Mouse (Mus musculus) left cerebral cortex, postnatal 25 days (tissue): Measurements from ENCODE around the gene Itgb5. TPM values are rescaled to one million over a fixed set of nuclear protein-coding genes. Genes with fewer than 3 reads are reported as not detected.

Source experiments
- DNase-seq, 2 experiments: peaks; one replicate each; pipeline ENCODE4 v3.0.0; 2022; ENCODE audit warnings: low spot score in 2 of 2, mixed read lengths in 1 of 2
- intact Hi-C: fragments of 180-260 bp; cut with DNase I; formaldehyde crosslinking; loops from one replicate; pipeline ENCODE4 v1.15.1; 2025
- total RNA-seq, 2 experiments: library from RNA; stranded (reverse); gene quantifications; 2 replicates each; pipeline ENCODE4 v1.2.3; 2021

Gene Itgb5
- total RNA-seq, 2 experiments from 2014 or later: 37.3 to 39.3 TPM

DNA sequence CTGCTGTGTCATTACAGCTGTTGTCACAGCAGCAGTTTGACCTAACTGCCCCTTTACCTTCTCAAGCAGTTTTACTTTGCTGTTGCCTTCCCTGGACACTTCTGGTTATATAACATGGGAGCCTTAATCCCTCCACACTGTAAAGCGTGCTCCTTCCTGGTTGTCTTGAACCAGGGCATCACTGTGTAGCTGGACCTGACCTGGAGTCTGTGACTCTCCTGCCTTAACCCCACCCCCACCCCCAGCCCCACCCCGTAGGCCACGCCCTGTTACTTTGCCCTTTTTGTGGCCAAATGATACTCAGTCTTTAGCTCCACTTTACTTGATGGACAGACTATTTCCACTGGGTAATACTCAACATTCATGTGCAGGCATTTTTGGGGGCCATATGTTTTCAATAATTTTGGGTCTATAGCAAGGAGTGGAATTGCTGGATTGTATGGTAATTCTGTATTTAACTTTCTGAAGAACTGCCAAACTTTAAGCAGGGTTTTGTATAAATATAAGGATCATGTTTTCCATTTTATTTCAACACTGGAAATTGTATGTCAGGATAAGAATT lies 40.8 kb downstream of the Itgb5 start:
- DNase-seq: no peak
- intact Hi-C loops: no loop called here

GRCm38 (mm10) chr16:33870988-33871758 lies 41.7 kb downstream of the Itgb5 start:
- intact Hi-C loops: no loop called here
- DNase-seq: peak in 1 of 2 experiments; percentile 23

DNA sequence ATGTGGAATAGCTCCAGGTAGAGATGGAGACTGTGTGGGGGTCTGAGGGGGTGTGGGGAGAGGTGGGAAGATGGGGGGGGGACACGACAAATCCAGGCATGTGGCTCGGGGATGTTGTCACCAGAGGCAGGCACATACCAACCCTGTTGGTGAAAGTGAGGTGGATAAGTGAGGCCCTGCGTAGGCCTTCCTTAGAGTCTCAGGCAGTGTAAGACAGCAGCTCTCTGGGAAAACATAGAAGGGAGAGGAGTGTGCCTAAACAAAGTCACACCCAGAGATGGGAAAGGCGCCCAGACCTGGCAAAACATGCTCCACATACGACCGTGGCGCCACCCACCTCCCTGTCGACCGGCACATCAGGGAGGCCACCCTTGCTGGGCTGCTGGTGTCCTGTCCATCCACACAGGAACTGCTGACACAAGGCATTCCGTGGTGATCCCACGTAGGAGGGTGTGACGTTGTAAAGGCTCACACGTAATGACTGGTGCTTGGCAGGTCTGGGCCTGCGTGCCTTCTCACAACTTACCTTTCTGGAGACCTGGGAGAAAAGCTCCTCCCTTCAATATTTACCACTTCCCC lies 42.5 kb downstream of the Itgb5 start:
- peak in 1 of 2 experiments; percentile 38 for DNase-seq
- intact Hi-C loops: no loop called here

DNA sequence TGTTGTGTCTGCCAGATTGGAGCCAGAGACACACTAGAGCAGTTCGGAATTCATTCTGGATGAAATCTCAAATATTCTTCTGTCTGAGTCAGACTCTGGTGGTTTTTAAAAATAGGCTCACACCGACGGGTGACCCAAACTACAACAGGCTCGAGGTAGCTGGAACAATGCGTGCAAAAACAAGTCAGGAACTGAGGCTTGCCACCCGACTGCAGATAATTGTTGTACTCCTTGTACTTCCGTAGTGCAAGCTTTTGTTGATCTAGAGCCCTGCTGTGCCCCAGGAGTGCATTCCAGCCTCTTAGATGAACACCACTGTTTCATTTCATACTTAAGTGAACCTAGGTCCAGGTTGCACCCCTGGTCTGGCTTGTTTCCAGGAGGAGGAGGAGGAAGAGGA lies 43.8 kb downstream of the Itgb5 start:
- DNase-seq: no peak
- intact Hi-C loops: no loop called here

DNA sequence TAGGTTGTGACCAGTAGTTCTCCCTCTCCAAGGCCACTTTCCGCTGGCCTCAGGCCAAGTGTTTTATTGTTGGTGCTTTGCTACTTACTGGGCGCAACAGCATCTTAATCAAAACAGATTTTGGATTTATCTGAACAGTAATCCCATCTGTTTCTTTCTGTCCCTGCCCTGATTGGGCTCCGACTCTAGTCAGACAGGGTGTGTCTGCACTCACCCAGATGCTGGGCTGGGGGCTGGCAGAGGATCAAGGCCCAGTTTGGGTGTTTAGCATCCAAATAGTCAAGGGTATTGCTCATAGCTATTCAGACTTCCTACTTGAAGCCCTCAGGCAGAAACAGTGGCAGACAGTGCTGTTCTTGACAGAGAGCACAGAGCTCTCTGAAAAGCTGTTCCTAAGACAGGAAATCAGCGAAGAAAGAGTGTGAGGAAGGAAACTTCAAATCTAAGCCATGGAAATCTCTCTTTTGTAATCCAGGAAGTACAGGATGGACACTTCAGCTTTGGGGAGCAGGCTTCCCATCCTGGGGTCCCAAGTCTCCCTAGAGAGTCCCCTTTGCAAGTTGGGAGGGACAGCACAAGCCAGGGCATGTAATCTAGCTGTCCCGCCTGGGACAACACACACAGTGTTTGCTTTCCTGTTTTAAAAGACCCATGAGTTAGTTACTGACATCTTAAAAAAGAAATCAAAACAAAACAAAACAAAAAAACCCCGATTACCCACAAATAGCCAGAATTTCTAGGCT lies 48.7 kb downstream of the Itgb5 start:
- peak in 1 of 2 experiments; percentile 41 for DNase-seq
- intact Hi-C loops: no loop called here

- intact Hi-C loops: no loop called here
- no peak for DNase-seq
Observed at GRCm38 (mm10) chr16:33879031-33879430, 49.6 kb downstream of the Itgb5 start.

GRCm38 (mm10) chr16:33879556-33879955 lies 50.1 kb downstream of the Itgb5 start:
- intact Hi-C loops: no loop called here
- DNase-seq: no peak

- intact Hi-C loops: no loop called here
- no peak for DNase-seq
Observed at GRCm38 (mm10) chr16:33880765-33881164, 51.3 kb downstream of the Itgb5 start.

- no peak for DNase-seq
- intact Hi-C loops: no loop called here
Observed at GRCm38 (mm10) chr16:33882540-33882939, 53.1 kb downstream of the Itgb5 start.

DNA sequence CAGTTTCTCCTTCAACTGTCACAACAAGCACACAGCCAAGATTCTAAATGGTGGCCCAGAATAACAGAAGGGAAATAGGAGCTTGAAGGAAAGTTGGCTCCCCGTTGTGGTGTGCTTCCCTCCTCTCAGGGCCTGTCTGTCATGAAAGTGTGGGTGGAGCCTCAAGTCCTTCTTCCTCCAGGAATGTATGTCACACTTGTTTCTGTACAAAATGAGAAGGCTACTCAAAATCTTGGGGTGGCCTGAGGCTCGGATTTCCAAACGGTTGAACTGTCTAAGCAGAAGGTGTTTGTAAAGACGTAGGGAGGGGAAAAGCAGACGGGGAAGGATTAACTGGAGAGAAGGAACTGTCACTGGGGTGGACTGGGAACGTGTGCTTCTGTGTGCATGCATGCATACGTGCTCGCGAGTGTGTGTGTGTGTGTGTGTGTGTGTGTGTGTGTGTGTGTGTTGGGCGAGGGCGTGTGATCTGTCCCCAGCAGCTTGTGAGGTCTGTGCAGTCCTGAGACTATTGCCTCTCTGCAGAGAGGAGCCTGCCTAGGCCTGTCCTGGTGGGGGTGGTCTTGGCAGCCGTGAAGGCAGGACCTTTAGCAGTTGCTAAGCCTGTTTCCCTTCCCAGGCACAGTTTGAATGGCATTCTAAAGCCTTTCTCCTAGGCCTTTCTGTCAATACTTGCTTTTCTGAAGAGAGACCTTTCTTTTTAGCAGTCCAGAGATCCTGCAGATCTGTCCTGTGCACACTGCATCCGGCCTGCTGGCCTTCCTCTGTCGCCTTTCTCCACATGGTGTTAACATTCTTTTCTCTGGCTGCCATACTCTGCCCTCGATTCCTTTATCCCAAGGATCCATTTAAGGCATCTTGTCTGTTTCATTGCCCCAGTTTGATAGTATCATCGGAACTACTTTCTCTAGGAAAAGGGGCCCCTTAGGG lies 53.8 kb downstream of the Itgb5 start:
- peak in 1 of 2 experiments; percentile 73 for DNase-seq
- intact Hi-C loops: no loop called here

DNA sequence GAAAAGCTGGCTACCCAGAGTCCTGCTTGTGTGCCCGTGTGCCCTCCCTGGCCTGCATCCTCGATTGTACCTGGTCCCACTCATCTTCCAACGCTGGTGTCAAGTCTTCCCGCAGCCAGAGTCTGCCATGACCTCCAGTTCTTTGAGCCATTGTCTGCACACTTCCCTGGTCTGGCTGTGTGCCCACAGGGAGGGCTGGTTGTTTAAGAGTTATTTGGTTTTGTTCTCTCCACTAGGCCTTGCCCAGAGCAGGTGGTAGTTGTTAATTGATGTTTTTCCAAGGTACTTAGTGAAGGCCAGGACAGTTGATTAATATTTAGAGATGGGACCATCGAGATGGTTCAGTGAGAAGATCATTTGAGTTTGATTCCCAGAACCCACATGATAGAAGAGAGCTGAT lies 54.7 kb downstream of the Itgb5 start:
- no peak for DNase-seq
- intact Hi-C loops: no loop called here

DNA sequence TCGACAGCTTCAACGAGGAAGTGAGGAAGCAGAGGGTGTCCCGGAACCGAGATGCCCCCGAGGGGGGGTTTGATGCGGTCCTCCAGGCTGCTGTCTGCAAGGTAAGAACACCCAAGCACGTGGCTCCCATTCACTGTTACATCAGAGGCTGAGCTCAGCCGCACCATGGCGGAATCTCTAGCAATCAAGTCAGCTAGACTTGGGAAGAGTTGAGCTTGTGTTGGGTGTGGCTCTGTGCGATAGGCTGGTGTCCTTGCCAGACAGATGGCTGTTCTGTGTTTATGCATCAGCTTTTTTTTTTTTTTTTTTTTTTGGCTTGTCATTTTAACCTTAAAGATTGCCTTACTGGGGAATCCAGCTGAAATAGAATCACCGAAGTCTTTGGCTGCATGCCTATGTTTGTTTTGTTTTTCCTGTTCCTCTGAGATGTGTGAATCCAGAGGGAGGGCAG lies 55.6 kb downstream of the Itgb5 start:
- intact Hi-C loops: no loop called here
- DNase-seq: no peak

DNA sequence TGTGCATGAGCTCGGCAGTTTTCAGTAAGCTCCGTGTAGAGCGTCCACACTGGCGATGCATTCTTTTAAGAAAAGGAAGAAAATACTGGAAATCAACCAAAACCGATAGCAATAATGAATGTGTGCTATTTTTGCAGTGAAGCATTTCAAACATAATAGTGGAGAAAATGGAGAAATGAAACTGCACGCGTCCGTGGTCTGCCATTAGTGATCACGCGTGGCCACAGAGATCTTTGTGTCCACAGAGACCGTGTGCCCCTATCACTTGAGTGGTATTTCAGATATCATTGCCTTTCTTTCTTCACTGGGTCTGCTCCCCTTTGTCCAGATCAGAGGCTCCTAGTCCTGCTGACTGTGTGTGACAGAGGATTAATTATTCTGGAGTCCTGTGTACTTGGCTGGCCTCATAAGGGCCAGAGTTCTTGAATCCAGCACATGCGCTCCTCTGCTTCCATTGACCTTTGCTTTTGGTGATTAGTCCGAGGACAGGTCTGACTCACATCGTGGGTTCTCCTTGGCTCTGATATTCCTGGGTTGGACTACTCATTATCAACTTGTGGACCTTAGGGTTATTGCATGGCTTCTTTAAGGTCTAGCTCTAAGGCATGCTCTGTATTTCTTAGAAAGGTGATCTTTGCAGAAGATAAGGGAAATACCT lies 56.3 kb downstream of the Itgb5 start:
- no peak for DNase-seq
- intact Hi-C loops: no loop called here

DNA sequence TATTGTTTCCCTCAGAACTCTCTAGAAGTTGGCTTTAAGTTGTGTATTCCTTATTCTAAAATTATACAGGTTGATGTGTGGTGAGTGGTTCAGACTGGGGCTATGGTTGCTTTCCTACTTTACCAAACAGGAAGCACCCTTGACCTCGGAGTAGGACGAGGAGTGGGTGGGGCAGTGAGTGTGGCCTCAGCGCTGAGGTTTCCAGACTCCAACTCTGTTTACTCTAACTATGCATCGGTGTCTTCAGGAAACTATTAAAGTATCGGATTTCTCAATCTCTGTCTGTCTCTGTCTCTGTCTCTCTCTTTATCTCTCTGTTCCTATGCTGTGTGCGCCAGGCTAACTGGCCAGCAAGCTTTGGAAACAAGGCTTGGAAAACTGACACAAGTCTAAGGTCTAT lies 57.2 kb downstream of the Itgb5 start:
- intact Hi-C loops: no loop called here

GRCm38 (mm10) chr16:33887981-33888380 lies 58.5 kb downstream of the Itgb5 start:
- intact Hi-C loops: no loop called here
- DNase-seq: no peak

More for the DNA sequence above, 57.2 kb downstream of the Itgb5 start:
- no peak for DNase-seq

DNA sequence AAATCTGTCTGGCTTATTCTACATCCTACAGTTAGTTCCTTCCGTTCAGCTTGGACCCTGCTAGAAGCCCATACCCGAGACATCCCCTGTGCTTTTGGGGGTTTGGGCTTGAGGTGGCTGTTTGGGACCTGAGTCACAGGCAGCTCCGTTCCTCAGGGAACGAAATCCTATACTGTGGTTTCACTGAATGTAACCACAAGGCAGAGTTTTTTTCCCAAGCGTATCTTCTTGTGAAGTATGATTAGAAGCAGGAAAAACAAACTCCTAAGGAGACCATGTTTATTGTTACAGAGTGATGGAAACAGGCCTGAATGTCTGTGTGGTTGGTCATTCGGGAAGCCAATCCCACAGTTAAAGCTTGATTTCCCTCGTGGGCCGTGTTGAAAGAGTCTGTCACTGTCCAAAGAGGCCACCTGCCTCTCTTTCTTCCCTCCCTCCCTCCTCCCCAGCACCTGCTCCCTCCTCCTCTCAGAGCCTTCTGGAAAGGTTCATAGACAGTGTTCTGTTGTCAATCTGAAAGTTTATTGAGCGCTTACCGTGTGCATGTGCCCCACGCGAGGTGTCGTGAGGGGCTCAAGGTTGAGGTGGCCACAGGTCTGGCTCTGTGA lies 59.6 kb downstream of the Itgb5 start:
- intact Hi-C loops: no loop called here
- DNase-seq: no peak

DNA sequence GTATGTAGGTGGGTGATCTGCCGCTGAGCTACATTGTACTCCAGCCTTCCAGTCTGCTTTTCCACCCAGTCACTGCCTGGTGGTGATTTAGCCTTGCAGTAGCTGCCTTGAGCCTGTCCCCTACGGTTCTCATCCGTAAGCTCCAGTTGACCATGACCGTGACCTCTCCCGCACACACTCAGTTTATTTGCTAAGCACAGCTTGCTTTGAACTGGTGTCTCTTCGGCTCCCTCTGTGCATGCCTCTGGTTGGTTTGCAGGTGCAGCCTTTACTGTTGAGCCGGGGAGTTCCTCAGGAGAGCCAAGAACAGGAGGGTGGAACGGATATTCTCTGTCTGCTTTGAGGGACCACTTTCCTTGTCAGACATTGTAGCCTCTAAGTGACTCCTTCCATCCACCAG lies 61.6 kb downstream of the Itgb5 start:
- no peak for DNase-seq
- intact Hi-C loops: loop anchor here (5.0 kb wide), 1 partner anchor 59 kb away; no protein-coding TSS in a partner anchor

GRCm38 (mm10) chr16:33891561-33892281 lies 62.3 kb downstream of the Itgb5 start:
- peak; percentile 57 to 65 for DNase-seq
- intact Hi-C loops: loop anchor here (5.0 kb wide), 1 partner anchor 59 kb away; no protein-coding TSS in a partner anchor
